1 mouse cellular context compared by ENCODE assay signal in the genomic region with DNA sequence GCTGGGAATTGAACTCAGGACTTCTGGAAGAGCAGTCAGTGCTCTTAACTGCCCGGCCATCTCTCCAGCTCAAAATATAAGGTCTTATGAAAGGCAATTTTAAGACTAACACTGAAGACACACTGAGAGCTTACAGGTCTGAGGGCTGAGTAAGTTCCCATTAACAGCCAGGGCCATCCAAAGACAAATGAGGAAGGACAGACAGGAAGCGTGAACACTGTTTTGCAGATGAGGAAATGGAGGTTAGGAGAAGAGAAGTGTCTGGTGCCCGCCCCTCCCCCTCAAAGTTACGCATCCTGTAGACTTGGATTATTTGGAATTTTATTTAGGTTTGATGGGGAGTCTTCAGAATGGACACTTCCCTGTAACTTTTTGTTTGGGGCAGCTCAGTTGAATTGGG.
TF ChIP-seq lines count a peak whose summit lies in the region.

No protein-coding gene starts in this region.

TF ChIP-seq in MEL, 35 proteins besides CTCF, POLR2A, EP300 and RAD21:
- TF ChIP-seq MXI1 (IDR thresholded peaks at IDR 0.05; ENCODE audit: low read depth, low read length) (no peak), ELF1 (IDR thresholded peaks at IDR 0.05; ENCODE audit: low read depth, low read length) (0 out of 2 replicates have a peak, but pooled peaks have one; percentile 25), CHD2 (IDR thresholded peaks at IDR 0.05; ENCODE audit: low read length) (no peak), ZKSCAN1 (IDR thresholded peaks at IDR 0.05; ENCODE audit: low read depth, low read length) (no peak)
